Mouse (Mus musculus): ENCODE data around the gene Tmem120a.

DNA sequence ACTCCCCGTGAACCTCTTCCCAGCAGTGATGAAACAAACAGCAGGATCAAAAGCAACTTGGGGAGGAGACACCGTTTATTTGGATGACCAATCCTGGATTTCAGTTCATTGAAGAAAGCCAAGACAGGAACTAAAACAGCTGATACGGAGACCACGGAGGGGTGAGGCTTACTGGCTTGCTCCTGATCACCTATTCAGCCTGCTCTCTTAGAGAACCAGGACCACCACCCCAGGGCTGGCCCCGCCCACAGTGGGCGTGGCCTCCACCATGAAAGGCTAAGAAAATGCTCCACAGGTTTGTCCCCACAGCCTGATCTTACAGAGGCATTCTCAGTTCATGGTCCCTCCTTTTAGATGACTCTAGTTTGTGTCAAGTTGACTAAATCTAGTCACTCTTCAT lies 6.0 kb downstream of the Tmem120a start:
- TF ChIP-seq CTCF (IDR thresholded peaks at IDR 0.05; ENCODE audit: control insufficient read depth, insufficient read depth, insufficient replicate concordance, low read depth, low read length) (no peak), POLR2A (IDR thresholded peaks at IDR 0.05; ENCODE audit: control insufficient read depth, low read depth, low read length) (no peak)

Data from testis, adult 2 months (tissue).